Mouse (Mus musculus) liver, embryonic 11.5 days (tissue): Measurements from ENCODE around the gene Foxi3. TPM values are rescaled to one million over a fixed set of nuclear protein-coding genes. Genes with fewer than 3 reads are reported as not detected.

Source experiments
- ATAC-seq: fragments of 200-750 bp; cut with Nextera tagmentation; replicated peaks from 2 replicates; pipeline ENCODE4 v1.8.0; 2017; ENCODE audit warnings: moderate number of reproducible peaks, mild to moderate bottlenecking, moderate TSS enrichment, moderate library complexity; ENCODE audit not compliant: low FRiP score
- DNase-seq: peaks from one replicate; pipeline ENCODE4 v3.0.0-alpha.2; 2017; ENCODE audit warnings: low spot score
- H3K27ac ChIP-seq: fragments of 300-500 bp; sonication (generic); 2 replicates; pipeline ENCODE4 v1.5.1; 2014; ENCODE audit warnings: mild to moderate bottlenecking, low read depth, low read length, control low read depth
- H3K27me3 ChIP-seq: fragments of 300-500 bp; sonication (generic); replicated peaks from 2 replicates; pipeline ENCODE4 v1.6.1; 2014; ENCODE audit warnings: low read length, mixed read lengths; ENCODE audit not compliant: control insufficient read depth, insufficient read depth
- H3K36me3 ChIP-seq: fragments of 300-500 bp; sonication (generic); 2 replicates; pipeline ENCODE4 v1.6.1; 2014; ENCODE audit warnings: mild to moderate bottlenecking, low read length, moderate library complexity, mixed read lengths; ENCODE audit not compliant: control insufficient read depth, insufficient read depth
- H3K4me1 ChIP-seq: fragments of 300-500 bp; sonication (generic); replicated peaks from 2 replicates; pipeline ENCODE4 v1.6.1; 2014; ENCODE audit warnings: low read length, mixed read lengths; ENCODE audit not compliant: control insufficient read depth, insufficient read depth
- H3K4me2 ChIP-seq: fragments of 300-500 bp; sonication (generic); 2 replicates; pipeline ENCODE4 v1.6.1; 2014; ENCODE audit warnings: mild to moderate bottlenecking, control low read depth, moderate library complexity
- H3K4me3 ChIP-seq: fragments of 300-500 bp; sonication (generic); 2 replicates; pipeline ENCODE4 v1.5.1; 2014; ENCODE audit warnings: low read depth, low read length, control low read depth
- H3K9ac ChIP-seq: fragments of 300-500 bp; sonication (generic); 2 replicates; pipeline ENCODE4 v1.6.1; 2014; ENCODE audit warnings: low read depth, low read length, control low read depth
- H3K9me3 ChIP-seq: fragments of 300-500 bp; sonication (generic); 2 replicates; pipeline ENCODE4 v1.6.1; 2016; ENCODE audit warnings: low read length, inconsistent platforms, mixed read lengths; ENCODE audit not compliant: control insufficient read depth
- WGBS: fragments of 180-500 bp; shearing (Covaris S2); extraction: QIAGEN DNeasy Blood & Tissue Kit; methylation state at CpG from one replicate; pipeline ENCODE4 v1.1.7; 2014; 5-methylcytosine and 5-hydroxymethylcytosine counted together
- polyA plus RNA-seq: library from polyadenylated mRNA; unstranded; fragments of >200 nt; fragmentation: Nextera tagmentation; extraction: Ambion mirVana; gene quantifications from 2 replicates; pipeline ENCODE4 v1.2.1, GENCODE M21; 2014

Foxi3 gene
- not detected in 2 replicates for polyA plus RNA-seq

DNA sequence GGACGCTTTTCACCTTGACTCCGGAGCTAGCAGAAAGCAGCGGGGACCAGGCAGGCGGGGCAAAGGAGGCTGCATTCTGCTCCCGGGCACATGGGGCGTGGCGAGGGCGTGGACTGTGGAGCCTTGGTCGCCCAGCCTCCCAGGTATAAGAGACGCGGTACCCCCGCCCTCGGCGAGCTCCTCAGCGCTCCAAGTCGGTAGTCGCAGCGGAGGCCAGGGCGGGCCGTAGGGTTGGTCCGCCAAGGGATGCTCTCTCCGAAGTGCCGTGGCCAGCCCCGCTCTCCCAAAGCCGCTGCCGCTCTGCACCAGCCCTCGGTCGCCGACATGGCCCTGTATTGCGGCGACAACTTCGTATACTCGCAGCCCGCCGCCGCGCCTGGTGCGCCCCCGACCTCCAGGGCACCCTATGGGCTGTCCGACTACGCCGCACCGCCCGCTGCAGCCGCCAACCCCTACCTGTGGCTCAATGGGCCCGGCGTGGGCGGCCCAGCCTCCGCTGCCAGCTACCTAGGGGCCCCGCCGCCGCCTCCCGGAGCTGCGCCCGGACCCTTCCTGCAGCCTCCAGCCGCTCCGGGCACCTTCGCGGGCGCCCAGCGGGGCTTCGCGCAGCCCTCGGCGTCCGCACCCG lies at the start of gene Foxi3:
Foxi3 (plus strand) TSS at position 247 of the 628 bp plus-strand sequence.
- no peaks in the 10 kb centered on the region for H3K9me3 ChIP-seq
- no peaks in the 10 kb centered on the region for H3K36me3 ChIP-seq
- ATAC-seq (no peak), DNase-seq (peak; percentile 56)
- peak within 1 kb of the TSS; percentile 65 for H3K4me2 ChIP-seq
- H3K27me3 ChIP-seq = peaks cover 84% of the 10 kb centered on the region
- no peak within 1 kb of the TSS for H3K9ac ChIP-seq
- no peaks in the 10 kb centered on the region; the same call in 1 of the 2 replicates for H3K4me1 ChIP-seq
- 2% methylated on average over 59 of the region's 67 CpGs for WGBS
- peak within 1 kb of the TSS; percentile 43 for H3K4me3 ChIP-seq
- H3K27ac ChIP-seq = no peak within 1 kb of the TSS

GRCm38 (mm10) chr6:70909572-70909971 lies 46.8 kb upstream of the Foxi3 start:
- Histone ChIP-seq H3K36me3 (peaks cover 9% of the 10 kb centered on the region), H3K4me1 (no peaks in the 10 kb centered on the region), H3K9me3 (no peaks in the 10 kb centered on the region), H3K4me2 (no peak overlapping the region), H3K9ac (no peak overlapping the region), H3K27ac (no peak overlapping the region), H3K27me3 (peaks cover 31% of the 10 kb centered on the region), H3K4me3 (no peak overlapping the region)
- WGBS = 83% methylated on average over 7 of the region's 7 CpGs
- no peak for ATAC-seq
- DNase-seq = no peak

DNA sequence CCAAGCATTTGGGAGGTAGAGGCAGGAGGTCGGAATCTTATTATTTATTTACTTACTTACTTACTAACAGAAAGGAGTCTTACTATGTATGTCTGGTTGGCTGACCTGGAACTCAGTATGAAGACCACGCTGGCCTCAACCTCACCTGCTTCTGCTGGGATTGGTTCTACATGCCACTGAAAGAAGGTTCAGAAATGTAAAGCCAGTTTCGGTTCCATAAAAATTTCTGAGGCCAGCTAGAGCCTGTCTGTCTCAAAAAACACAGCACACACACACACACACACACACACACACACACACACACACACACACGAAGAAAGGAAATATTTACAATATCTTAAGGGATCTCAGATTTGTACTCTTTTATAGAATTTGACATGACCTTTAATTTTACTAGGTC lies 46.0 kb upstream of the Foxi3 start:
- 66% methylated on average over 4 of the region's 4 CpGs for WGBS
- Histone ChIP-seq H3K4me2 (no peak overlapping the region), H3K9me3 (no peaks in the 10 kb centered on the region), H3K36me3 (peaks cover 7% of the 10 kb centered on the region), H3K4me3 (no peak overlapping the region), H3K4me1 (no peaks in the 10 kb centered on the region), H3K9ac (no peak overlapping the region), H3K27ac (no peak overlapping the region), H3K27me3 (peaks cover 31% of the 10 kb centered on the region)
- ATAC-seq (no peak), DNase-seq (no peak)

GRCm38 (mm10) chr6:70911668-70912395 lies 44.5 kb upstream of the Foxi3 start:
- no peak overlapping the region for H3K4me3 ChIP-seq
- no peak overlapping the region for H3K27ac ChIP-seq
- no peaks in the 10 kb centered on the region for H3K9me3 ChIP-seq
- WGBS = 14% methylated on average over 20 of the region's 20 CpGs
- H3K4me2 ChIP-seq = peak overlapping the region; percentile 46
- no peak for DNase-seq
- no peak overlapping the region for H3K9ac ChIP-seq
- H3K27me3 ChIP-seq = peaks cover 31% of the 10 kb centered on the region
- no peaks in the 10 kb centered on the region for H3K4me1 ChIP-seq
- no peak for ATAC-seq
- H3K36me3 ChIP-seq = no peaks in the 10 kb centered on the region

- H3K27me3 ChIP-seq = peaks cover 31% of the 10 kb centered on the region
- H3K4me3 ChIP-seq = no peak overlapping the region
- no peaks in the 10 kb centered on the region for H3K9me3 ChIP-seq
- no peaks in the 10 kb centered on the region for H3K4me1 ChIP-seq
- no peak overlapping the region for H3K4me2 ChIP-seq
- no peak overlapping the region for H3K9ac ChIP-seq
- no peak for ATAC-seq
- no peaks in the 10 kb centered on the region for H3K36me3 ChIP-seq
- WGBS = 64% methylated on average over 7 of the region's 7 CpGs
- no peak overlapping the region for H3K27ac ChIP-seq
- no peak for DNase-seq
Observed at GRCm38 (mm10) chr6:70912396-70912765, 44.0 kb upstream of the Foxi3 start.

DNA sequence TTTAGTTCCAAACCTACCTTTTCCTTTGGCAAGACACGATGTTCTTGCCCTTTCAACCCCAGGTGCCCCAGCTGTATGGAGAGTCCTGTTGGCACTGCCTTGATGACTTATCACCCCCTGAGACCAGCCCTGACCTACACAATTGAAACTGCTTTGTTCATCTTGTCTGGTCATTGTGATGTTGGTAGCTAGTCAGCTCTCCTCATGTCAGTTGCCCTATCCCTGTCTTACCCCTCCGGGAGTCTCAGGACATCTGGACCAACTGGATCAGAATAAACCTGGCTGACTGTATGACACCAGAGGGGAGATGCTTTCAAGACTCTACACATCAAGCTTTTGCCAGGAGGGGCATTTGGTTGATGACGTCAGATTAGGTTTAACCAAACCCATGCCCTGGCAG lies 37.5 kb upstream of the Foxi3 start, which contains the start of gene Tex37:
Tex37 (minus strand) TSS at position 101 of the 400 bp plus-strand sequence.
- H3K27me3 ChIP-seq = peaks cover 10% of the 10 kb centered on the region; the same call in 1 of the 2 replicates
- H3K9me3 ChIP-seq = no peaks in the 10 kb centered on the region
- DNase-seq = no peak
- no peak within 1 kb of the TSS for H3K27ac ChIP-seq
- H3K4me1 ChIP-seq = peaks cover 4% of the 10 kb centered on the region; the same call in 1 of the 2 replicates
- no peak within 1 kb of the TSS for H3K9ac ChIP-seq
- 74% methylated on average over 3 of the region's 3 CpGs for WGBS
- no peak for ATAC-seq
- H3K4me2 ChIP-seq = no peak within 1 kb of the TSS
- H3K4me3 ChIP-seq = no peak within 1 kb of the TSS
- no peaks in the 10 kb centered on the region for H3K36me3 ChIP-seq

GRCm38 (mm10) chr6:70921274-70922074 lies 34.9 kb upstream of the Foxi3 start:
- Histone ChIP-seq H3K4me1 (peaks cover 4% of the 10 kb centered on the region; the same call in 1 of the 2 replicates), H3K27me3 (peaks cover 10% of the 10 kb centered on the region; the same call in 1 of the 2 replicates), H3K27ac (no peak overlapping the region), H3K4me2 (peak overlapping the region; percentile 49), H3K4me3 (no peak overlapping the region), H3K36me3 (no peaks in the 10 kb centered on the region), H3K9me3 (no peaks in the 10 kb centered on the region), H3K9ac (no peak overlapping the region)
- WGBS = 14% methylated on average over 22 of the region's 22 CpGs
- DNase-seq (peak; percentile 55), ATAC-seq (peak; percentile 10; the same call in 1 of the 2 replicates)

DNA sequence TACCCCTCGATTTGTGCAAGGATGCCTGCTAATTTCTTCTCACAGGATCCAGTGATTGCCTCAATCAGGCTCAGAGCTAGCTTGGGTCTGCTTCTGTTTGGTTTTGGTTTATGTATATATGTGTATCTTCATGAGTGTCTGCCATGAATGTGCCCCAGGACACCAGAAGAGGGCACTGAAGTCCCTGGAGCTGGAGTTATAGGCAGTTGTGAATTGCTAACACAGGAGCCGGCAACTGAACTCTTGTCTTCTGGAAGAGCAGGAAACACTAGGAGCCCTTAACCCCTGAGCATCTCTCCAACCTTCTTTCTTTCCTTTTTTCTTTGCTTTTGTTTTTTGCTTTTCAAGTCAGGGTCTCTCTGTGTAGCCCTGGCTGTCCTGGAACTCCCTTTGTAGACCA lies 24.5 kb upstream of the Foxi3 start:
- Histone ChIP-seq H3K9ac (no peak overlapping the region), H3K27ac (no peak overlapping the region), H3K27me3 (no peaks in the 10 kb centered on the region), H3K4me1 (no peaks in the 10 kb centered on the region), H3K4me3 (no peak overlapping the region), H3K4me2 (no peak overlapping the region), H3K36me3 (no peaks in the 10 kb centered on the region), H3K9me3 (no peaks in the 10 kb centered on the region)
- ATAC-seq (no peak), DNase-seq (no peak)
- WGBS = 84% methylated on average over 2 of the region's 2 CpGs
